13 mouse cellular contexts compared by ENCODE assay signal in the genomic region with DNA sequence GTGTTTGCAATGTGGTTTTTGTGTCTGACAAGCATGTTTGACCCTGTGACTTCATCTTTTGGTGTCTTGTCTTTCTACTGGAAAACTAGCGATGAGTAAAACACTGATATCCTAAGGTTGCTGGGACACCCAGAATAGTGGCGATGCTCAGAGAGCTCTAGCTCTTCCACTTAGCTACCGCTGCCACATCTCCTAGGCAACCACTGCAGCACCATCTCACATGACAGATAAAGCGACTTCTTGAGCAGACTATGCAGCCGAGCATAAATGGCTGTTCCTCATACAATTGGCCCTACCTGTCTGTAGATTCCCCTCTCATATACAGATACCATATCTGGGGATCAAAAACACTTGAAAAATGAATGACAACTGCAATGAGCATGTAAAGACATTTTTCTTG. TPM values are rescaled to one million over a fixed set of nuclear protein-coding genes. Genes with fewer than 3 reads are reported as not detected.
DNase-seq lines count a peak whose midpoint lies in the region; ATAC-seq lines count a peak whose summit lies in the region.
"Had no signal": no experiment of that assay in that cellular context is flagged by ENCODE, and none has a peak within 500 bp of the region (broad histone marks: within the 10 kb centered on the region; RNA-seq: fewer than 3 reads in every experiment).

No protein-coding gene starts in this region.

- 35% methylated on average over 5 of the region's 5 CpGs for WGBS in hindbrain, embryonic 13.5 days
- WGBS in hindbrain, embryonic 11.5 days = 56% methylated on average over 5 of the region's 5 CpGs
- 69% methylated on average over 5 of the region's 5 CpGs for WGBS in forebrain, embryonic 14.5 days
- WGBS in neural tube, embryonic 15.5 days = 48% methylated on average over 5 of the region's 5 CpGs
- 65% methylated on average over 5 of the region's 5 CpGs for WGBS in kidney, embryonic 16.5 days
- 72% methylated on average over 5 of the region's 5 CpGs for WGBS in liver, embryonic 11.5 days

- no peak overlapping the region for H3K4me2 ChIP-seq in hindbrain, embryonic 13.5 days
- no peak overlapping the region for H3K4me2 ChIP-seq in hindbrain, embryonic 11.5 days (replicated peaks; ENCODE audit: low read depth, low read length)
- H3K4me2 ChIP-seq in forebrain, embryonic 14.5 days (ENCODE audit: low read length) = no peak overlapping the region
- no peak overlapping the region for H3K4me2 ChIP-seq in neural tube, embryonic 15.5 days
- H3K4me2 ChIP-seq in kidney, embryonic 16.5 days (replicated peaks; ENCODE audit: low read depth, low read length) = no peak overlapping the region
- H3K4me2 ChIP-seq in liver, embryonic 11.5 days = no peak overlapping the region

- no peak for DNase-seq in hindbrain, embryonic 11.5 days (ENCODE audit: low spot score)
- DNase-seq in forebrain, embryonic 14.5 days (ENCODE audit: low spot score) = peak; percentile 54
- DNase-seq in layer of hippocampus, adult 8-10 months (ENCODE audit: low spot score in 2 of 2) = peak; percentile 29 to 37
- DNase-seq in urinary bladder, postnatal 10 days (ENCODE audit: low spot score) = no peak
- DNase-seq in liver, embryonic 11.5 days (ENCODE audit: low spot score) = no peak
- DNase-seq: B cell, adult 2 months; heart, adult 11 months; heart, postnatal 14 days; kidney, adult 2 months; liver, postnatal 0 days had no signal

- no peak overlapping the region for H3K9ac ChIP-seq in hindbrain, embryonic 13.5 days
- no peak overlapping the region for H3K9ac ChIP-seq in hindbrain, embryonic 11.5 days (ENCODE audit: low read depth, low read length)
- H3K9ac ChIP-seq in forebrain, embryonic 14.5 days (ENCODE audit: low read length) = no peak overlapping the region
- H3K9ac ChIP-seq in neural tube, embryonic 15.5 days (replicated peaks) = no peak overlapping the region
- H3K9ac ChIP-seq in kidney, embryonic 16.5 days (replicated peaks; ENCODE audit: low read length) = no peak overlapping the region
- no peak overlapping the region for H3K9ac ChIP-seq in liver, embryonic 11.5 days (ENCODE audit: low read depth, low read length)
- H3K9ac ChIP-seq: liver, postnatal 0 days had no signal

- no peaks in the 10 kb centered on the region for H3K9me3 ChIP-seq in hindbrain, embryonic 13.5 days
- no peaks in the 10 kb centered on the region for H3K9me3 ChIP-seq in hindbrain, embryonic 11.5 days (ENCODE audit: control insufficient read depth, low read length)
- H3K9me3 ChIP-seq in forebrain, embryonic 14.5 days (replicated peaks; ENCODE audit: control insufficient read depth, low read length) = no peaks in the 10 kb centered on the region
- H3K9me3 ChIP-seq in neural tube, embryonic 15.5 days (replicated peaks) = no peaks in the 10 kb centered on the region
- H3K9me3 ChIP-seq in kidney, embryonic 16.5 days (ENCODE audit: low read length) = no peaks in the 10 kb centered on the region
- no peaks in the 10 kb centered on the region for H3K9me3 ChIP-seq in liver, embryonic 11.5 days (ENCODE audit: control insufficient read depth, low read length)

- H3K4me3 ChIP-seq in hindbrain, embryonic 13.5 days = no peak overlapping the region
- no peak overlapping the region for H3K4me3 ChIP-seq in hindbrain, embryonic 11.5 days (ENCODE audit: low read depth, low read length)
- no peak overlapping the region for H3K4me3 ChIP-seq in forebrain, embryonic 14.5 days (ENCODE audit: low read depth, low read length)
- H3K4me3 ChIP-seq in neural tube, embryonic 15.5 days (replicated peaks) = no peak overlapping the region
- H3K4me3 ChIP-seq in kidney, embryonic 16.5 days (ENCODE audit: low read length) = no peak overlapping the region
- H3K4me3 ChIP-seq in liver, embryonic 11.5 days (ENCODE audit: low read depth, low read length) = no peak overlapping the region

- no peak overlapping the region for H3K27ac ChIP-seq in hindbrain, embryonic 13.5 days
- H3K27ac ChIP-seq in hindbrain, embryonic 11.5 days (ENCODE audit: low read depth, low read length) = no peak overlapping the region
- no peak overlapping the region for H3K27ac ChIP-seq in forebrain, embryonic 14.5 days (ENCODE audit: low read depth, low read length)
- H3K27ac ChIP-seq in neural tube, embryonic 15.5 days (replicated peaks) = no peak overlapping the region
- H3K27ac ChIP-seq in kidney, embryonic 16.5 days (ENCODE audit: low read length) = no peak overlapping the region
- no peak overlapping the region for H3K27ac ChIP-seq in liver, embryonic 11.5 days (ENCODE audit: low read depth, low read length)

- peak; percentile 47; the same call in 1 of the 2 replicates for ATAC-seq in hindbrain, embryonic 13.5 days (ENCODE audit: low FRiP score)
- no peak for ATAC-seq in hindbrain, embryonic 11.5 days (ENCODE audit: low FRiP score)
- ATAC-seq in forebrain, embryonic 14.5 days = peak; percentile 66; the same call in 1 of the 2 replicates
- ATAC-seq in neural tube, embryonic 15.5 days (ENCODE audit: low FRiP score) = peak; percentile 86
- ATAC-seq in kidney, embryonic 16.5 days (ENCODE audit: low FRiP score, low TSS enrichment) = no peak
- no peak for ATAC-seq in liver, embryonic 11.5 days (replicated peaks; ENCODE audit: low FRiP score)
- ATAC-seq: liver, postnatal 0 days had no signal

- H3K36me3 ChIP-seq in hindbrain, embryonic 13.5 days = no peaks in the 10 kb centered on the region
- no peaks in the 10 kb centered on the region for H3K36me3 ChIP-seq in hindbrain, embryonic 11.5 days (ENCODE audit: control insufficient read depth, insufficient read depth, low read length)
- no peaks in the 10 kb centered on the region for H3K36me3 ChIP-seq in forebrain, embryonic 14.5 days (ENCODE audit: control insufficient read depth, insufficient read depth, low read length)
- no peaks in the 10 kb centered on the region for H3K36me3 ChIP-seq in neural tube, embryonic 15.5 days
- H3K36me3 ChIP-seq in kidney, embryonic 16.5 days (ENCODE audit: insufficient read depth, low read length) = no peaks in the 10 kb centered on the region
- no peaks in the 10 kb centered on the region for H3K36me3 ChIP-seq in liver, embryonic 11.5 days (ENCODE audit: control insufficient read depth, insufficient read depth, low read length)

- peaks cover 45% of the 10 kb centered on the region for H3K27me3 ChIP-seq in hindbrain, embryonic 13.5 days
- peaks cover 4% of the 10 kb centered on the region; the same call in 1 of the 2 replicates for H3K27me3 ChIP-seq in hindbrain, embryonic 11.5 days (ENCODE audit: control insufficient read depth, insufficient read depth, low read length)
- H3K27me3 ChIP-seq in forebrain, embryonic 14.5 days (replicated peaks; ENCODE audit: control insufficient read depth, insufficient read depth, low read length) = no peaks in the 10 kb centered on the region
- peaks cover 27% of the 10 kb centered on the region; the same call in 1 of the 2 replicates for H3K27me3 ChIP-seq in neural tube, embryonic 15.5 days (replicated peaks)
- H3K27me3 ChIP-seq in kidney, embryonic 16.5 days (ENCODE audit: insufficient read depth, low read length) = peaks cover 30% of the 10 kb centered on the region; the same call in 1 of the 2 replicates
- peaks cover 14% of the 10 kb centered on the region for H3K27me3 ChIP-seq in liver, embryonic 11.5 days (replicated peaks; ENCODE audit: control insufficient read depth, insufficient read depth, low read length)

- peaks cover 3% of the 10 kb centered on the region; the same call in 1 of the 2 replicates for H3K4me1 ChIP-seq in hindbrain, embryonic 13.5 days (replicated peaks)
- no peaks in the 10 kb centered on the region for H3K4me1 ChIP-seq in hindbrain, embryonic 11.5 days (replicated peaks; ENCODE audit: control insufficient read depth, insufficient read depth, low read length)
- H3K4me1 ChIP-seq in forebrain, embryonic 14.5 days (ENCODE audit: control insufficient read depth, insufficient read depth, low read length) = no peaks in the 10 kb centered on the region
- H3K4me1 ChIP-seq in neural tube, embryonic 15.5 days = no peaks in the 10 kb centered on the region
- H3K4me1 ChIP-seq in kidney, embryonic 16.5 days (ENCODE audit: insufficient read depth, low read length) = 0 out of 2 replicates have a peak, but pooled peaks cover 8% of the 10 kb centered on the region
- H3K4me1 ChIP-seq in liver, embryonic 11.5 days (replicated peaks; ENCODE audit: control insufficient read depth, insufficient read depth, low read length) = no peaks in the 10 kb centered on the region

RNA-seq across cellular contexts. Expression of a gene that starts 34.8 kb away (rescaled TPM):
- polyA plus RNA-seq in hindbrain, embryonic 13.5 days (2015; fragmentation: Nextera tagmentation; extraction: Ambion mirVana) = 327 and 330 TPM in 2 replicates
- 194 and 218 TPM in 2 replicates for polyA plus RNA-seq in hindbrain, embryonic 11.5 days (2014; fragmentation: Nextera tagmentation; extraction: Ambion mirVana)
- 328 and 377 TPM in 2 replicates for polyA plus RNA-seq in forebrain, embryonic 14.5 days (2014; fragmentation: Nextera tagmentation; extraction: Ambion mirVana)
- total RNA-seq in layer of hippocampus, adult 8-10 months (2022) = 100 to 1,000 TPM; 192 to 215 (median 196) TPM
- 313 and 347 TPM in 2 replicates for polyA plus RNA-seq in neural tube, embryonic 15.5 days (2015; fragmentation: Nextera tagmentation; extraction: Ambion mirVana)
- 207 and 212 TPM in 2 replicates for polyA plus RNA-seq in kidney, embryonic 16.5 days (2015; fragmentation: Nextera tagmentation; extraction: Ambion mirVana)
- 87.9 and 92.6 TPM in 2 replicates for polyA plus RNA-seq in liver, embryonic 11.5 days (2014; fragmentation: Nextera tagmentation; extraction: Ambion mirVana)

Comparison
In these comparisons a context has a peak if more than half of its experiments do, and no peak if none do; other contexts are left out.
1. ATAC-seq: peak in hindbrain, embryonic 13.5 days (single experiment), forebrain, embryonic 14.5 days (single experiment) and neural tube, embryonic 15.5 days (single experiment); none in hindbrain, embryonic 11.5 days (single experiment), kidney, embryonic 16.5 days (single experiment) and liver, embryonic 11.5 days (single experiment).
2. DNase-seq: peak in forebrain, embryonic 14.5 days (single experiment) and layer of hippocampus, adult 8-10 months (2 of 2); none in hindbrain, embryonic 11.5 days (single experiment), urinary bladder, postnatal 10 days (single experiment) and liver, embryonic 11.5 days (single experiment).